Mouse (Mus musculus): ENCODE results near the gene Pax7.

GRCm38 (mm10) chr4:139718978-139719377 is 114.3 kb downstream of the Pax7 start:
- TF ChIP-seq CTCF (IDR thresholded peaks at IDR 0.05) (no peak), EP300 (IDR thresholded peaks at IDR 0.05) (no peak)

Measured in lung, postnatal 0 days (tissue).